Mouse (Mus musculus) embryonic fibroblast, embryonic 13.5 days (primary cell): Measurements from ENCODE around the gene Sv2c.

Experiments used
- CTCF ChIP-seq: IDR thresholded peaks from 2 replicates; pipeline ENCODE4 v1.5.1; 2011; ENCODE audit warnings: mild to moderate bottlenecking, control low read depth, low read length, moderate library complexity, borderline replicate concordance; ENCODE audit not compliant: insufficient read depth
- POLR2A ChIP-seq: IDR thresholded peaks from 2 replicates; pipeline ENCODE4 v1.6.1; 2011; ENCODE audit warnings: low read depth, mild to moderate bottlenecking, control low read depth, low read length, moderate library complexity

GRCm38 (mm10) chr13:96073555-96073954 lies 58.8 kb downstream of the Sv2c start:
- TF ChIP-seq POLR2A: no peak
- TF ChIP-seq CTCF: no peak
